Mouse (Mus musculus): ENCODE measurements around the gene Veph1.

DNA sequence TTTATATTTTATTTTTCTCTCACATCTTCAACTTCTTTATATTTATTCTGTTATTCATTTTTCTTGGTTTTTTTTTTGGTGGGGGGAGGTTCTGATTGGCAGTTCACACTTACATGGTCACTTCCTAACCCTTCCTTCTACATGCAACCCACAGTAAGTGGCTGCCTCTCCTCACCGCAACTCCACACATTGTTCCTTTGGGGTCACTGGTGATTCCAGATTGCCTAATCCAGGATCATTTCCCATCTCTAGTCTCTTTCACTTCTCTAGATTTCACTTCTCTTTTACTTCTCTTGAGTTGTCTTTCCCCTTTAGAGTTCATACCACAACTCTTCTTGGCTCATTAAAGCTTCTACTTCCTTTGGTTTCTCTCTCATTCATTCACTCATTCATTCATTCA, 83.1 kb downstream of the Veph1 start:
- TF ChIP-seq CTCF (IDR thresholded peaks at IDR 0.05; ENCODE audit: extremely low read depth, insufficient read depth, insufficient read length, insufficient replicate concordance), result no peak
- TF ChIP-seq POLR2A (IDR thresholded peaks at IDR 0.05; ENCODE audit: low read depth, low read length), result no peak

Data from spleen, adult 2 months (tissue).